Mouse (Mus musculus) ovary, adult 18-20 months (tissue): ENCODE data around the gene Smad9.
"Not testable (repeated sequence)": the region's sequence is repeated elsewhere in the genome, so short reads cannot be mapped to it uniquely, and the experiment has no call there.

Source experiments
- DNase-seq: peaks from one replicate; pipeline ENCODE4 v3.0.0; 2022; ENCODE audit warnings: low spot score, mixed read lengths

Smad9 gene

DNA sequence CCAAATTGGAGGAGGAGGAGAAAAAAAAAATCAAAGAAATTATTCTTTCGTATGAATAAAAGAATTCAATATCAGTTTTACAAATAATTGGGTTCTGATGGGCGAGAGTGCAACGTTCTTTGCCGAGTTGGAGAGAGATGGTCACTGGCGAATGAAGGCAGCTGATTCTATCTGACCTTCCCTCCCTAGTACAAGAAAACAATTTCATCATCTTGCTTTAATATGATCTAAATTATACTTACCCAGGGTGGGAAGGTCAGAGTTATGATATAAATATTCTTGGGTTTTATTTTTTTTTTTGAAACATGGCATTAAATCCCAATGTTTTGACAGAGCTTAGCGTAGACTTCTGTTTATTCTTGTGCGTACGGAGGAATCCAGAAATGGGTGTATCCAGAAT lies 2.1 kb downstream of the Smad9 start:
- DNase-seq, result no peak

DNA sequence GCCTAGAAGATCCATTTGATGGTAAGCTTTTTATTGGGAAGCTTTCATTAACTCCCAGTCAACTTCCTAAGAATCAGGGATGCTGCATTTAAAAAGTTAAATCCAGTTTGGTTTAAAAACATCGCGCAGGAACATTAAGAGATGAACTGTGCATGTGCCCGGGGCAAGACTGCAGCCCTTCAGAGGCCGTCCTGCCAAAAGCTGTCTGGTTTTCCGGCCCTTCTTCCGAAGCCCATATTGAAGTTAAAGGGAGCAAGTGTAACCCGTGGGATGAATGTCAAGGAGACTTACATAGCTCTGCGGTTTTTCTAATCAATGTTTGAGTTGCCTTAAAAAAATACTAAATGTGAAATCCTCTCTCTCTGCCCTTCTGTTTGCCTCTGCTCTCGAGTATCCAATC lies 3.8 kb downstream of the Smad9 start:
- peak; percentile 24 for DNase-seq

DNA sequence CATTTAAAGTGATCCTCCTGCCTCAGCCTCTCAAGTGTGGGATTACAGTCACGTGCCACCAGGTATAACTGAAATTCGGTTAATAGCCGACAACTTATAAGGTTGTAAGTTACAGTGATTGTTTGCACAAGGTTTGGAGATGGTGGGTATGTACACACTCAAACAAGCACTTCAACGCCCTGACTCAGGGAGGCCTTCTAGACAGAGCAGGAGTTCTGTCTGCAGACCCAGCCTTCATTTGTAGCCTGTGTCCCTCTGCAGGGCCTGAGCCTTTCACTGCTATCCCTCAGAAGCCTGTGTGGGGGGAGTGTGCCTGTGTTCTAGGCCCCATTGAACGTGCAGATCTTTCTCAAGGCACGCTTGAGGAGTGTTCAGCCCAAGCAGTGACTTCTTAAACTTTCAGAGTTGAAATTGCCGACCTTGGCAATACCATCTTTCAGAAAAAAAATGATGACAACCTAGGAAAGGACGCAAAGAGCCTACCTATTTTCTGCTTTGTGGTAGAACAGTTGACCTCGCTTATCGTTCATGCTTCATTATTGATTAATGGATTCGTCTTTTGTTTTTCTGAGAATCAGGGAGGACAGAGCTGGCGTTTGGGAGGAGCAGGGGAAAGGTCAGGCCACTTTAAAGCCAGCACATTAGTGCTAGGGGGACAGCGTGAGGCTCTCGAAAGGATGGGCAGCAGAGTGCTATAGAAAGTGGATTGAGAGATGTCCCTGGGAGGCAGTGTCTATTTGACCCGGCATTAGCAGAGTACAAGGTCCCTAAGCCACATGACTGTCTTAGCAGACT lies 5.1 kb downstream of the Smad9 start:
- DNase-seq, result no peak

DNA sequence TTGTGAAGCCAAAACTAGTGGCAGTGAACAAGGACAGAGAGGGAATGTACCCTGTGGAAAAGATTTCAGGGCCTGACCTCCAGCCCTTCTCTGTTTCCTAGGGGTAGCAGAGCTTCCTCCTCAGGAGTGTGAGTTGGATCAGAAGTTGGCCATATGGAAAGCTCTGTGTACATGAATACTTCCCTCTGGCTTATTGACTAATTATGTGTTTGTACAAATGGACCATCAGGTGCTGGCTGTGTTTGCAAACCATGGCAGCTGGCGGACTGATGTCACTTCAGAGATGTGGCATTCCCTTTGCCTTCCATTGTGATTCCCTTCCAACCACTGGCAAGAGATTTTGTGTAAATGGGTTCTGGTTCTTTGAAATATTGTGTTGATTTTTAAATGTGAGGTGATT lies 5.9 kb downstream of the Smad9 start:
- no peak for DNase-seq

DNA sequence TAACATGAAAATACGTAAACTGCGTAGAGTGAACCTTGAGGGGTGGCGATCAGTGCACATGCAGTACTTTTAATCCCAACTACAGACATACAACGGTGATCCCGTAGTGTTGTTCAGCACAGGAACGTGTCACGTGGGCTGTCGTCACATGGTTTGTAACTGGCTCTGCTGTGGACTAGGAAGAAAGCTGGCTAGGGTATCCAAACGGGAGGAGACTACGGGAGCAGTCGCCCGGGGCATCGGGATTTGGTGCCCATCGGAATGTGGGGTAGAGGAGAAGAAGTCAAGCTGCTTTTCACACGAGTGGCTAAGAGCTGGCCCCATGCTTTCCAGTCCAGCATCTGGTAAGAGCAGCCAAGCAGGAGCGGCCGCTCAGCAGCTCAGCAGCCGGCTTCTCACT lies 9.0 kb downstream of the Smad9 start:
- DNase-seq, result no peak

DNA sequence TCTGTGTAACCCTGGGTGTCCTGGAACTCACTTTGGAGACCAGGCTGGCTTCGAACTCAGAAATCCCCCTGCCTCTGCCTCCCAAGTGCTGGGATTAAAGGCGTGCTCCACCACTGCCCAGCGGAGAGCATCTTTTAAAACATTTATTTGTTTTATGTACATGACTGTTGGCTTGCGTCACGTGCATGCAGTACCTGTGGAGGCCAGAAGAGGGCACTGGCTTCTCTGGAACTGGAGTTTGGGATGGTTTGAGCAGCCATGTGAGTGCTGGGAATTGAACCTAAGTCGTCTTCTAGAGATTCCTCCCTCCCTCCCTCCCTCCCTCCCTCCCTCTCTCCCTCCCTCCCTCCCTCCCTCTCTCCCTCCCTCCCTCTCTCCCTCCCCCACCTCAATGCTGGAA lies 10.1 kb downstream of the Smad9 start:
- DNase-seq, result not testable (repeated sequence)

DNA sequence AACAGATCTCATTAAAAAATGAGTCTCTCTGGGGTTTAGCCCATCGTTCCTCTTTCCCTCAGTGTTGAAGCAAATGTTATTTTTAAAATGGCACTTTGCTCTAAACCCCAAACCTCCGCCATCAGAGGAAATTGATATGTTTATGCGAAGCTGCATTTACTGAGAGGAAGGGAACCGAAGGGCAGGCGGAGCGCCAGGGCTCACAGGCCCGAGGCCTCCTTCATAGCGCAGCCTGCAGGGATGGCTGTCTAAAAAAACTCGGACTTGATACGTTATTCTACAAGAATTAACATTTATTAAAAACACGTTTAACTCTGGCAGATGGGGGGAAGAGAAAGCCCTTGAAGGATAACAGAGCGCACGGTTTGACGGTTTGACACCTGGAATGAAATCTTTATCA lies 10.7 kb downstream of the Smad9 start:
- DNase-seq, result no peak

DNA sequence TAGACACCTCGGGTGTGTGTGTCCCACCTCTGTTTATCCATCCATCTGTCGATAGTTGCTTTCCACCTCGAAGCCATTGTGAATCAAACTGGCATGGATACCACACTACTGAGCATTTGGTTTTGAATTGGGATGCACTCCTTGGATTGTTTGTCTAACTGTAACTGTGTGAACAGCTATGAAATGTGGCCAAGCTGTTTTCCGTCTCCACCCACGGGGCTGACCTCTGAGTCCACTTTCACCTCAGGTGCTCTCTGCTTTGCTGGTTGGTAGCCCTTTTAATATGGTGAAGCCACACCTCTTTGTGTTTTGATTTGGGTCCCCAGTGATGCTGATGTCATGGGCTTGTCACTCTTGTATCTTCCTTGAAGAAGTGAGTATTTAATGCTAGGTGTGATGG lies 11.4 kb downstream of the Smad9 start:
- no peak for DNase-seq

DNA sequence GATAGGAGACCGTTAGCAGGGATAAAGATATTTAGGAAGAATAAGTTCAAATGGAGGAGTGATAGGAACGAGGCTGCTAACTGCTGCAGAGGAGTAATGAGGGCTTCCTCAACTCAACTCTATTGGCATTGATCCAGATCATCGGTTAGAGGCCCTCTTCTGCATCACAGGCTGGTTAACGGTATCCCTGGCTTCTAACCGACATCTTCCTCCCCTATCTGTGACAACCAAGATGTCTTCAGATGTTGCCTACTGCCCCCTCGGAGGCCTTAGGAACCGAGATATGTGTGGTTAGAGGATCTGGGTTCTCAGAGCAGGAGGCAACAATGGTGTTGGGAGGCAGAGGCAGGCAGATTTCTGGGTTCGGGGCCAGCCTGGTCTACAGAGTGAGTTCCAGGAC lies 13.2 kb downstream of the Smad9 start:
- DNase-seq, result no peak

DNA sequence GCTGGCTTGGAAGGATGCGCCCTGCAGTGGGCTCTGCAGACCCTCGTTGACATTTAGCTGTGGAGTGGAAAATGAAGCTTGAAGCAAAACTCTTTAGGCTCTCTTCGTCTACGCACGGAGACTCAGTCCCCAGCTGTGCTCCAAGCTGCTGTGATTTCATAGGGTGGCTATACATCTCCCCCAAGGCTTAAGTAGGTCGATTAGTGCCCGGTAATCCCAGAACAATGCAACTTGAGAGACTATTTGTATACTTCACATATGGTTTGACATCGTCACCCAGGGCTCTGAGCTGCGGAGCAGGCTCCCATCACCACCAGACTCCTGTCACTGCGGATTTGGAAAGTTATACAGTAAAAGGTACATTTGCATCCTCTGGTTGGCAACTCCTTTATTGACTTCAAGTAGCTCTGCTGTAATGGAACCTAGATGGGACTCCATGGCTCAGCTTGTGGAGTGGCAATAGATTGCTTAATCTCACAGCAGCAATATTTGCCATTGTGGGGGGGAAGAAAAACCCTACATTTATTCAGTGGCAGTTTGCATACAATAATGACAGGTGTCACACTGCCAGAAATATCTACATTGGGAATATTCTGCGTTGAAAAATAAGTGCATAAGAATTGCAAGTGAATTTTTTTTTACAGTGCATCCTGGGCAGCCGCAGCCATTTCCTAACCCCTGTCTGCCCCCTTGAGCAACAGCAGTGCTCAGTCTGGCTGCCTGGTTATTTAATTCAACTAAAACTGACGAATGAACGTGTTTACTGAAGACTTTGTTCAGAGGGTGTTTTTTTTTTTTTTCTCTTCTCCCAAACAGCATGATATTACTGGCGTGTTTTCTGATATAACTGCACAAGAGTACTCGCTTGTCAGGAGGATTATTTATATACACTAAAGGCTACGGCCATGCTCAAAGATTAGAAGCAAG lies 14.2 kb downstream of the Smad9 start:
- no peak for DNase-seq

DNA sequence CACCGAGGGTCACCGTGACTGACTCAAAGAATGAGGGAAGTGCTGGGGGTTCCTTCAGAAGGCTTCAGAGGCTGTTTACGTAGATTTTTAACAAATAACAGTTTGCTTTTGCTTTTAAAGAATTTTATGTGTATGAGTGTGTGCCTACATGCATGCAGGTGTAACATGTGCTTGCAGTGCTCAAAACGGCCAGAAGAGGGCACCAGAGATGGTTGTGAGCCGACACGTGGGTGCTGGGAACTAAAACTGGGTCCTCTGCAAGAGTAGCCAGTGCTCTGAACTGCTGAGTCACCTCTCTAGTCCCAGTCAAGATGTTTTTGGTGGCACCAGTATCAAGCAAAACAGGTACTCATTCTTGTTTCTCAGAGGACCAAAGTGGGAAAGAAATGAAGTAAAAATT lies 18.2 kb downstream of the Smad9 start:
- DNase-seq, result no peak

DNA sequence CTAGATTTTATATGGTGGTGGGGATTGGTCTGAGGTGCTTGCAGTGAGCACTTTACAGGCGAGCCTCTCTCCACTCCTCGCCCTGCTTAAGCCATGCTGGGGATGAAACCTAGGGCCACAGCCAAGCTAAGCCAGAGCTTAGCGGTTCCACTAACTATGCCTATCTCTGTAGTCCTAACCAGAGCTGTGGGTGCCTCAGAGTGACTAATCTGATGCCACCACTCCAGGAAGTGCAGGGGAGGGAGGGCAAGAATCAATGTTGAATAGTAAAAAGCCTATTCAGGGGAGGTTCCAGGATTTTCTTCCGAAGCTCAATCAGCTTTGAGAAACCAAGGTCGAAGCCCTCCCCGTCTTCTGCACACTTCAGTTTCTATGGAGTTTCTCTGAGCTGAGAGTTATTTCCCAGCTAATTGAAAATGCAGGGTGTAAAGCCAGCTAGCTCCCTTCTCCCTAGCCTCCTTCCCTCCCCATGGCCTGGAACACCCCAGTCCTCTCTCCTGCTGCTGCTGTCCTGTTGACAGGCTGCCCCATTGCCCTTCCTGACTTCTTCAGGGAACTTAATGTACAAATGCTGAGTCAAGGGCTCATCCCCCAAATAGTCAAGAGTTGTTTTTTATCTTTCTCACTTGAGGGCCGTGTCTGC lies 20.7 kb downstream of the Smad9 start:
- no peak for DNase-seq

DNA sequence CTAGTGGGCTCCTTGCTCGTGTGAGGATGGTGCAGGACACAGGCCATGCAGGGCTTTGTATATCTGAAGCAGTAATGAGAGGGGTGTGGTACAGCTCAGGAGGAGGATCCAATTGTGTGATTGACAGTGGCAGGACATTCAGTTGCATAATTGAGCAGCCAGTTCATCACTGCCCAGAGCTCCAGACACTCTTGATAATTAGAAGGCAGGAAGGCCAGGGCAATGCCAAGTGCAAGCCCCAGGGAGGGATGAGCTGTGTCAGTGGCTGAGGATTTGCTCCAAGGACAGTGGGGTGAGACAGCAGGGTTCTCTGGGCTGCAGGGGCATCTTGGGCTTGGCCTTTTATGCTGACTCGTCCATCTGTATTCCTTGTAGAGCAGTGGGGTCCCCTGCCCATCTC lies 35.2 kb downstream of the Smad9 start:
- DNase-seq, result peak; percentile 13

DNA sequence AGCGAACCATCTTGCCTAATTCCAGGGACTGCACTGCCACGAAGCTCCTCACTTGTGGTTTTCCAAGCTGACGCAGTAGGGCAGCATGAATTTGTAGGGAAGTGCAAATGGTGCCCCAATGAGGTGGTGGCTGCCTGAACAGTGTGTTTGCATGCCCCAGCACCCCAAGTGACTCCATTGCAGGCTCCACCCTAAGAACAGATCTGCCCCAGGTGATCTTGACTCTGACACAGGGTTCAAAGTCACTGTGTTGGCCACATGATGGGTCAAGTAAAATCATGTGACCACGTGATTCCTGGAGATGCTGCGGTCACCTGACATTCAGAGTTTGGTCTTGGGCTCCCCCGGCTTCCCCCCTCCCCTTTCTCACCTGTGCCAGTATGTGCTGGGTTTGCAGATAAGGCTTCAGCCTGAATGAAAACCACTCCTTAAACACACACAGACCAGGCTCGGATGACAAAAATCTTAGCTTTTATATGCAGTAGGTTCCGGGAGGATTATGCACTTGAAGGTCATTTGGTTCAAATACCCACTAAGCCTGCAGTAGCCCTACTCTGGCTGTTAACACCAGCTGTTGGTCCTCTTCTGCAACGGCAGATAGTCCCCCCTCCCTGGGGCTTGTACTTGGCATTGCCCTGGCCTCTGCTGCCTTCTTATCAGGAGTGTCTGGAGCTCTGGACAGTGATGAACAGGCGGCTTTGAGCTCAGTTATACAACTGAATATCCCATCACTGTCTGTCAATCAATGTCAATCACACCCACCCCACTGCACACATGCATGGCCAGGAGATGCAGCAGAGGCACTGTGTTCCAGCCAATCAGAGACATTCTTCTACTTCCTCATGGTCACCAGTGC lies 36.7 kb downstream of the Smad9 start:
- no peak for DNase-seq

DNA sequence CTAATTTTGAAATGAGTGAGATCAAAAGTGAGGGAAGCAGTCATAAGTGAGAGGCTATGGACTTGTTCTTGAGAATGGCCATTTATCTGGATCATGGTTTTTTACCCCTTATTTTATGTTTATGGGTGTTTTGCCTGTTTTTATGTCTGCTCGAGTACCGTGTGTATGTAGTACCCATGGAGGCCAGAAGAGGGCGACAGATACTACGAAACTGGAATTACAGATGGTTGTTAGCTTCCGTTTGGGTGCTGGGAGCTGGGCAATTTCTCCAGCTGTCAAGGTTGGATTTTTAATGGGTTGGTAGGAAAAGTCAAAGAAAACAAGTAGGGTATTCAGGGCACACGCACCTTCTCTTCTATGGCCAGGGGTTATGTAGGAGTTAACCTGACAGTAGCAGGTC lies 38.4 kb downstream of the Smad9 start:
- DNase-seq, result no peak

DNA sequence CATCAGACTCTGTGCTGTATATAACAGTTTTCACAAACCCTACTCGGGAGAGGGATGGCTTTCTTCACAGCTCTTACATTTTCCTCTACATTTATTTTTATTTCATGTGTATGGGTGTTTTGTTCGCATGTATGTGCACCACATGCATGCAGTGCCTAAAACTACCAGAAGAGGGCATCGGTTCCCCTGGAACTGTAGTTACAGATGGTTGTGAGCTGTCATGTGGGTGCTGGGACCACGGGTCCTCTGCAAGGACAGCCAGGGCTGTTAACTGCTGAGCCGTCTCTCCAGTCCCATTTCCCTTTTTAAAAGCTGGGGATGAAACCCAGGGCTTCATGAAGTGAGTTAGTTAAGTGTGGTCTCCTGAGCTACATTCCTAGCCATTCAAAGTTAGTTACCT lies 40.0 kb downstream of the Smad9 start:
- no peak for DNase-seq

DNA sequence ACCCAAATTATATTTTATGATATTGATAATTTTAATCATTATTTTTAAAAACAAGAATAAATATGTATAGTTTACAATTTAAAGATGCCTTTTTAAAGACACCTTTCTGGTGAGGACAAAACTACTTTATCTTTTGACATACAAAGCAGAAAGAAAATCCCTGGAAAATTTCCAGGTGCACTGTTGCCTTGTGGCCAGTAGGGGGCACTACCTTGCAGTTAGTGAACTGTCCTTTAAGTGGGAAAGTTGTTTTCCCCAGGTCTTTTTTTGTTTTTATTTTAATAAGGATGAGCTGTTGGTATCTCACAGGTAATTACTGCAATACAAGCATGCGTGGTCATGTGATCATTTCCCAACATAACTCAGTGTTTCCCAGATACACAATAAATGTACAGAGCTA lies 40.4 kb downstream of the Smad9 start:
- DNase-seq, result no peak

DNA sequence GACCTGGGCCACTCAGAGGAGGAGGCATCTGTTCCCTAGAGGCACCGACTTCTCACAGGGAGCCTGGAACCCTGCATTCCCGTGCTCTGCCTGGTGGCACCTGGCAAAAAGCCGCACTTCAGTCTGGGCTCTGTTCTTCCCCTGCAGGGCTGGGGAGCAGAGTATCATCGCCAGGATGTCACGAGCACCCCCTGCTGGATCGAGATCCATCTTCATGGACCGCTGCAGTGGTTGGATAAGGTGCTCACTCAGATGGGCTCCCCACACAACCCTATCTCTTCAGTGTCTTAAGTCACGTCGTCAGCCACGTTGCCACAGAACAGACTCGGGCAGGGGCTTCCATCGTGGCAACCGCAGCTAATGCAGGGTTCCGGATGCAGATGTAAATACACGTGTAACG lies 41.8 kb downstream of the Smad9 start:
- DNase-seq, result peak; percentile 23

DNA sequence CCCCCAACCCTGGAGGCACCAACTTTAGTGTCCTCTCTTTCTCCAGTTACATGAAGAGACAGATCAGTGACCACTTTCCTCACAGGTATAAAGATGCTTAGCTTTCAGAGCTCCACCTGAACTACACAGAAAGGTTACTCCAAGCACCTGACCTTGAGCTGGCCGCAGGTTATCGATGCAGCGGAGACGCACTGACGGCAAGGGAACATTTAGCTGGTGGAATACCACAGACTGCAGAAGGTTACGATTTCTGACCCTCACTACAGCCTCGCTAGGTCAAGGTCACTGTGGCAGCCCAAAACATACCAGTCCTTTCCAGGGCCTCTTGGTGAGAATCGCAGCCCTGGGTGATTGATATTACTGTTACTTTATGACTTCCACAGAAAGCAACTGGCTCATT lies 48.3 kb downstream of the Smad9 start:
- DNase-seq, result no peak

DNA sequence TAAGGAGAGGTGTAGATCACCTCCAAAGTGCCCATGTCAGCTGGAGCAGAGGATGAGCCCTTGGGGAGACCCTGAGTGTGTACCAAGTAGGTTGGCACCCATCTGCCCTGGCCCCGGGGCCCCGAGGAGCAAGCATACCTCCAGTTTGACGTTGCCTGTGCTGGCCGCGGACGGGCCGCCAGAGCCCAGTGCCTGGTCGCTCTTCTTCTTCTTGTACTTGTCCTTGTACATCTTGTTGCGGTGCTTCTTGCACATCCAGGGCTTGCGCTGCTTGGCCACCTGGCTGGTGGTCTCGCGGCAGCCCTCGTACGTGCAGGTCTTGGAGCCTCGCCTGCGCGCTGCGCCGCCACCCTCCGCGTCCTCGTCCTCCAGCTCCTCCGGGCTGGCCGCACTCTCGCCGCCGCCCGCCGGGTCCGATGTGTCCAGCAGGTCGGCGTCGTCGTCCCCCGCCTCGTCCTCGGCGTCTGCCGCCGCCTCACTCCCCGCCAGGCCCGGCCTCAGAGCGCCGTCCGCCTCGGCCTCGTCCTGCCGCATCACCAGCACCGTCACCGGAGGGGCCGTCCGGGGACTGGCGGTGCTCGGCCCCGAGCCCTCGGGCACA lies 51.8 kb downstream of the Smad9 start:
- DNase-seq, result no peak

DNA sequence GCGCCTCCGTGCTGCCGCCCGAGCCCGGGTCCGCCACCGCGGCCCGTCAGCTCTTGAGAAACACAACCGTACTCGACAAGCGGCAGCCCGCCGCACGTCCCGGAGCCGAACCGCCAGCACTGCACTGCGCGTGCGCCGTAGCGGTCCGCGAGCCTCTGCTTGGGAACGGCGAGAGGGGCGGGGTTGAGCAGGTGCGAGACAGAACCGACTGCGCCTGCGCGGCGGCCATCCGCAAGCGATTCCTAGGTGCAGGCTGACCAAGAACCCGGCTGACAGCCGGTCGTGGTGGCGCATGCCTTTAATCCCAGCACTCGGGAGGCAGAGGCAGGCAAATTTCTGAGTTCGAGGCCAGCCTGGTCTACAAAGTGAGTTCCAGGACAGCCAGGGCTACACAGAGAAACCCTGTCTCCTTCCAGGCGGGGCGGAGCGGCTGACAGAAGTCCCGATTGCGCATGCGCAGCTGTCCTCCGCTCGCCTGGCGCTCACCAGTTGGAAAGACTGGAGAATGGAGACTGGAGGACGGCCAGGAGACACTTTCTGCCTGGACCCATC lies 52.4 kb downstream of the Smad9 start, which contains the start of gene Rfxap:
Gene Rfxap, minus strand, starts transcription at position 126 of the 552 bp plus-strand sequence.
- peak; percentile 88 for DNase-seq
